Mouse (Mus musculus) heart, postnatal 25 days (tissue): Measurements from ENCODE around the gene Unc119b. TPM values are rescaled to one million over a fixed set of nuclear protein-coding genes. Genes with fewer than 3 reads are reported as not detected.
"Not testable (repeated sequence)": the region's sequence is repeated elsewhere in the genome, so short reads cannot be mapped to it uniquely, and the experiment has no call there.

ENCODE experiments used
- DNase-seq: peaks from one replicate; pipeline ENCODE4 v3.0.0; 2022; ENCODE audit warnings: low spot score
- intact Hi-C: fragments of 180-260 bp; cut with DNase I; formaldehyde crosslinking; loops from one replicate; pipeline ENCODE4 v1.15.1; 2025
- total RNA-seq, 2 experiments: library from RNA; stranded (reverse); gene quantifications; 2 replicates each; pipeline ENCODE4 v1.2.3; 2021

The Unc119b gene
- total RNA-seq, 2 experiments from 2014 or later, result 18.9 to 21.9 TPM

GRCm38 (mm10) chr5:115159165-115159564 lies 24.4 kb upstream of the Unc119b start:
- DNase-seq, result no peak
- intact Hi-C loops, result no loop called here

GRCm38 (mm10) chr5:115158040-115158983 lies 23.5 kb upstream of the Unc119b start, which contains the start of gene Mlec:
Mlec (minus strand) TSS chr5:115158179.
- intact Hi-C loops, result no loop called here
- DNase-seq, result peak; percentile 98

GRCm38 (mm10) chr5:115156933-115157589 lies 22.3 kb upstream of the Unc119b start:
- intact Hi-C loops, result no loop called here
- DNase-seq, result no peak

- intact Hi-C loops, result no loop called here
These were observed 21.6 kb upstream of the Unc119b start for GRCm38 (mm10) chr5:115156401-115156800.

DNA sequence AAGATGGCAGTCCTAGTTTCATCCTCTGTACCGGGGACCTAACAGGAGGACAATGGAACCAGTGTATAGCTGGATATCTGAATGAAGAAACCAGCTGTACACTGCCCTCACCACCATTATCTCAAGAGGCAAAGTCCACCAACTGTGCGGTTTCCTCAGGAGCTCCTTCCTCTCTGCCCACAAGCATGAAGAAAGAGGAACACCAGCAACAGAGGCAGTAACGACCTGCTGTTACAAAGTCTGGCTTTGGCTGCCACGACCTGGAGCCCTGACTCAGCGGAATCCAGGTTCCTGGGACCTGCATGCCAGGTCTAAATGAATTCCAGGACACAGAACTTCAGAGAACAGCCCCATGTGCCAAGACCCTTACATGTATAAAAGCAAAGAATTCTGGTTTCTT lies 21.1 kb upstream of the Unc119b start:
- DNase-seq, result no peak
- intact Hi-C loops, result no loop called here

More at GRCm38 (mm10) chr5:115156401-115156800, 21.6 kb upstream of the Unc119b start:
- no peak for DNase-seq

- no peak for DNase-seq
- intact Hi-C loops, result no loop called here
These were observed 20.4 kb upstream of the Unc119b start for GRCm38 (mm10) chr5:115155156-115155631.

DNA sequence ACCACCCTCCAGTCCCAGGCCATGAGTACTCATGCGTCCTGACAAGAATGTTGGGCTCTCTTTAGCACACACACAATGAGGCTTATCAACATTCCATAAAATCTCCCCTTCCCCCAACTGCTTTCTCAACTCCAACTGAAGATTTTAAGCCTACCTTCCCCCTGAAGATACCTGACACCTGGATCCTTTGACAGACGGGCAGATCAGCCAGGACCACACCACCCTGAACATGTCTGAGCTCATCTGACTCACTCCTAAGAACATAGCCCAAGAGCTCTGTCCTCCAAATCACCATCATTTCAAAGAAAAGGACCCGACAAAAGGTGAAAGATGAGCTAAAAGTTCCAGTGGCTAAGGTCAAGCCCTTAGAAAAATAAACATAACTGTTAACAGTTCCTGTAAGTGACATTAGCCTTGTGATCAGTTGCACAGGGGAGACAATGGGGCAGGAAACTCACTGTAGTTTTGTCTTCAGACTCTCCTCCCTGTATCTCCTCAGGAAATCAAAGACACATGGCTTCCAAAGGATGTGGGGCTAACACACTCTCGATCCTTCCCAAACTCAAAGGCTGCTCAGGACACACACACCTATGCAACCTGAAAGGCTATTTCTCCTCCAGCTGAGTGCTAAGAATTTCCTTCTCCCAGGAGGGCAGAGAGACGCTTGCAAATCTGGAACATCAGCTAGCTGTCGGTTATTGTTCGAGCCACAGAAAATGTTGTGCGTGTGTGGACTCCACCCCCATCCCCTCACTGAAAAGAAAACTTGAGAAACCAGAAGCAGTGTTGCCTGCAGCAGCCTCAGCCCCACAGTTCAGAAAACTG lies 17.6 kb upstream of the Unc119b start:
- no peak for DNase-seq
- intact Hi-C loops, result no loop called here

GRCm38 (mm10) chr5:115151457-115151856 lies 16.7 kb upstream of the Unc119b start:
- no peak for DNase-seq
- intact Hi-C loops, result no loop called here

DNA sequence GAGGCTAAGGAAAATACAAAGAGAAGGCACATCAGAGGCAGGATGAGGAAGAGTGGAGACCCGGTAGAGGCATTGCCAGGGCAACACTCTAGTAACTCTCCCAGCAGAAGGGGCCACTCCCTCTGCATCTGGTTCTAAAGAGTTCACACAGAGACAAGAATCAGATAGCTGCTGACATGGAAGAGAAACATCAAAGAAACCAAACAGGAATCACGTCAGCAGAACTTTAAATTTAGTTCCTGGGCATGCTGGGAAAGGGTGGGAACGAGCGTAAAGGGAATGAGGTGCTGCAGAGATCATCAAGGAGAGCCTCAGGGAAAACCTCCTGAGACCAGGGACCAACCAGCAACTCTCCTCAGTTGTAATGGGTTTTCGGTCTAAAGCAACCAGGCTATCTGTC lies 16.2 kb upstream of the Unc119b start:
- DNase-seq, result no peak

DNA sequence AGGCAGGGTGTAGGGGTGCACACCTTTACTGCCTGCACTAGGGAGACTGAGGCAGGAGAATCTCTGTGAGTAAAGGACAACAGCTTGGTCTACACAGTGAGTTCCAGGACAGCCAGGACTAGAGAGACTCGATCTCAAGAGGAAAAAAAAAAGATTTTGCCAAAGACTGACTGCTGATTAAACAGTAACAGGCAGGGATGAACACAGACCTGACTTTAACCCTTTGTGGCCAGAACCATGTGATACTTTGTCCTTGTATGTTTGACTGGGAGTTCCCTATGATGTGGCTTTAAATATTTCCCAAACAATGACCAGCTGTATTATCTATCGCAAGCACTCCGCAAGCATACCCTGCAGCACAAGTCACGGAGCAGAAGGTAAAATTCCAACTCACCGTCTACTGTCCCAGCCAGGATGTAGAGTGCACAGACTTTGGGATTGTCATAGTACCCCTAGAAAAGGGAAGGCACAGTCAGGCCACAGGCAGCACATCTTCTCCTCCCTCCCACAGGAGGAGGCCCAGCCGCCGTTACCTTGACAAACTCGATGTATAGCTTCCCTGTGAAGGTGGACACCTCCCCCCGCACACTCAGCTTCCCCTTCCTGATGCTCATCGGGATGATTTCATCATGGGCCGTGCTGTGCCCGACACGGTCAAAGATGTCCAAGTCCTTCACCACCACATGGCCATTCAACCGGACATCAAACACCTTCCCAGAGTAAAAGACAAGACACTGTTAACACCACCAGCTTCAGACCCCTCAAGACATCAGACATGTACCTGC lies 15.1 kb upstream of the Unc119b start:
- DNase-seq, result no peak
- intact Hi-C loops, result no loop called here

More for the DNA sequence above, 16.2 kb upstream of the Unc119b start:
- intact Hi-C loops, result no loop called here

GRCm38 (mm10) chr5:115148872-115149271 lies 14.1 kb upstream of the Unc119b start:
- DNase-seq, intact Hi-C loops: not testable (repeated sequence)

DNA sequence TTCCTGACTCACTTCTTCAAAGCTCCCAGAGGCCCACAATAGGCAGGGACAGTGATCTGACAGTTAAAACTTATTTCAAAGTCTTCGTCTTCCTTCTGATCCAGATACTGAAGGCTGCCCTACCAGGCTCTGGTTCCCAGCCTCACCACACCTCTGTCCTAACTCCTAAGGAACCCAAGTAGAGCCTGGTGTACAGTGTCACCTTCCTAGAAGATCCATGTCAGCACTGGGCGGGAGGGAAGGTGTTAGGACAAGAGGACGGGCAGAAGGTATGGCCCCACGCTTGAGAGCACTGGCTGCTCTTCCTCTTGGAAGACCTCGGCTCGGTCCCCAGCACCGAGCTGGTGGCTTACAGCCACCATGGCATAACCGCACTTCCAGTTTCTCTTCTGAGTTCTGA lies 13.6 kb upstream of the Unc119b start:
- DNase-seq, result no peak
- intact Hi-C loops, result no loop called here

- intact Hi-C loops, result no loop called here
- DNase-seq, result no peak
These were observed 12.6 kb upstream of the Unc119b start for GRCm38 (mm10) chr5:115147388-115147787.

DNA sequence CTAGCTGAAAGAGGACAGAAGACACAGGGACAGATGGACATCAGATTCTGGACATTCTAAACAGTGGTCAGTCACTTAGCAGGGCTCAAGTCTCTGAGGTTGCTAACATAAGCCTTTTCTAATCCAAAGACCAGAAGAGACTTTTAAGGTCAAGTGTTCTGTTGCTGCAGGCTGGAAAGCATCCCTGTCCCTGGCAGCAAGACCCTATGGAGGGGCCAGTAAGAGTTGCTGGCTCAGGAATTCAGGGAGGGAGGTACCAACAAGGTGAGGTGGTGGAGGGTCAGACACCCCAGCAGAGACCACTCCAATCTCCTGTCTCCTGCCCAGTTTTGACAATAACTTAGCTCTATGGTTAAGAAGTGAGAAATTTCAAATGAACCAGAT lies 12.0 kb upstream of the Unc119b start:
- DNase-seq, result no peak

DNA sequence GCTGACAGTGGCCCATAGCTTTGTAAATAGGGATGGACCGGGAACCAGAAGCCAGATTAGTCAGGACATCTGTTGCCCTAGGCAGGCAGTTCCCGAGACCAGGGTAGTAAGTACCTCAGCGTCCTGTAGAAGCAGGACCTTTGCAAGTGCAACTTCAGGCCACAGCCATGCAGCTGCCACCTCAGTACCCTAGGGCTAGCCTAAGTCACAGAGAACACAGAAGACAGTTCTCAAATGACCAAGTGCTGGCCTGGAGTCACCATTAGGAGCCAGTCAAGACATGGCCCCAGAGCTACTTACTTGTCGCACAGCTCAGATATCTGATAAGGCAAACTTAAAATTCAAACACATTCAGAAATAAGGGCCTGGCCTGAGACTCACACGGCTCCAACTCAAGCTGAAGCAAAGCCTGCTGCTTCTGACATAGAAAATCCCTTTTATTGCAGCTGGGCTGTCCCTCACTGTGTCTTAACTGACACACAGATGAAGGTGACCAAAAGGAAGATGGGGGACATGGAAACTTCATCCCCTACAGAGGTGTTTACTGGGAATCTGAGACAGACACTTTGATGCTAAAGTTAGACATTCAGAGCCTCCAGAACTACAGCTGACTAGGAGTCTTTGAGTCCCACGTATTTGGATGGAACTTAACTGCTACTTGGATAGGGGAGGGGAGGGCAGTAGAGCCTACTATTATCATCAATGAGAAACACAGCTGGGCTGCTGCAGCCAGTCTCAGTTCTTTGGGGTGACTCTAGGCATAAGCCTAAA lies 11.4 kb upstream of the Unc119b start:
- intact Hi-C loops, result no loop called here
- DNase-seq, result no peak

More for the DNA sequence above, 12.0 kb upstream of the Unc119b start:
- intact Hi-C loops, result no loop called here

- no peak for DNase-seq
- intact Hi-C loops, result no loop called here
These were observed 10.6 kb upstream of the Unc119b start for GRCm38 (mm10) chr5:115145253-115145968.

- intact Hi-C loops, result no loop called here
- no peak for DNase-seq
These were observed 9.7 kb upstream of the Unc119b start for GRCm38 (mm10) chr5:115144471-115144870.

GRCm38 (mm10) chr5:115143552-115143951 lies 8.8 kb upstream of the Unc119b start:
- intact Hi-C loops, result no loop called here
- no peak for DNase-seq
